Mouse (Mus musculus) CH12F3 (cell line): ENCODE data around the gene Cox6a2.

Source experiments
- in situ Hi-C: fragments of 300-500 bp; cut with MboI; formaldehyde crosslinking; loops from 2 replicates; pipeline ENCODE4 v1.14.3; 2020; ENCODE audit warnings: low sequenced_read_pairs

Gene Cox6a2

GRCm38 (mm10) chr7:128206152-128206551 is at the start of gene Cox6a2:
TSS of gene Cox6a2 (minus strand) at chr7:128206387.
- in situ Hi-C loops, result loop anchor here (10.0 kb wide), 2 partner anchors 101 to 201 kb away; partner anchors contain the start of gene Trim72

- in situ Hi-C loops, result no loop called here
Measured at GRCm38 (mm10) chr7:128255757-128256156, 49.6 kb upstream of the Cox6a2 start.

- in situ Hi-C loops, result no loop called here
Measured at GRCm38 (mm10) chr7:128254978-128255377, 48.8 kb upstream of the Cox6a2 start.

GRCm38 (mm10) chr7:128252609-128253008 is 46.4 kb upstream of the Cox6a2 start:
- in situ Hi-C loops, result no loop called here

GRCm38 (mm10) chr7:128251946-128252345 is 45.8 kb upstream of the Cox6a2 start:
- in situ Hi-C loops, result no loop called here

DNA sequence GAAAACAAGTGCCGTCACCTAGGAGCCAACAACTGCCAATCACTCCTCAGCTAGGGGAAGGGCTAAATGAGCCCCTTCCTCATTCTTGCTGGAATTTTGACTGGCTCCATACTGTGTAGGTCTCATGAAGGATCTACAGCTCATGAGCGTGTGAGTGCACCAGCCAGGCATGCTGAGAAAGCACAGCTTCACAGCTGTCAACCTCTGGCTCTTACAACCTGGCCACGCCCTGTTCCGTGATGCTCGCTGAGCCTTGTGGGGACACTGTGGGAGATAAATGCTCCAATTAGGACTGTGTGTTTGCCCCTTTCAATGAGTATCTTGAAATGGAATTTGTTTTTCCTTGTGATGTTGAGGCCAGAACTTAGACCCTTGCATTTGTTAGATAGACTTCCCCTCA is 43.8 kb upstream of the Cox6a2 start:
- in situ Hi-C loops, result loop anchor here (10.0 kb wide), 1 partner anchor 105 kb away; no protein-coding TSS in a partner anchor

- in situ Hi-C loops, result loop anchor here (10.0 kb wide), 1 partner anchor 106 kb away; no protein-coding TSS in a partner anchor
Measured at GRCm38 (mm10) chr7:128248081-128249042, 42.2 kb upstream of the Cox6a2 start.

DNA sequence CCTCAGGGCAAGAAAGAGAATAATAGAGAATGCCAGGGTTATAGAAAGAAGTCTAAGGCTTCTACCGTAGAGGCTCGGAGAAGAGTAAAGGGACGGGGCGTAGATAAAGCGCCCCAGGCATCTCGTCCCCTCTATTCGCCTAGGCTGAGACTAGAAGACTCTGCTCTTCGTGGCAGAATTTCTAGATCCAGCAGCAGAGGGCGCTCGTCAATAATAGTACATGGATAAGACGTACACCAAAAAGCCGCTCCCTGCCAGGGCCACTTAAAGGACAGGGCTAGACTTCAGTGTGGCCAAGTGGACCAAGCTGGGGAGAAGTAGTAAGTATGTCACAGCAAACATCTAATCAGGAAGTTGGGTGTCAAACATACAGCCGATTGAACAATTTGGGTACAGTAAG is 41.3 kb upstream of the Cox6a2 start:
- in situ Hi-C loops, result loop anchor here (10.0 kb wide), 1 partner anchor 107 kb away; no protein-coding TSS in a partner anchor

- in situ Hi-C loops, result loop anchor here (10.0 kb wide), 1 partner anchor 108 kb away; no protein-coding TSS in a partner anchor
Measured at GRCm38 (mm10) chr7:128246496-128247391, 40.6 kb upstream of the Cox6a2 start, which contains the start of gene Tgfb1i1. TSS of gene Tgfb1i1 (plus strand) at chr7:128246812.

- in situ Hi-C loops, result loop anchor here (10.0 kb wide), 1 partner anchor 109 kb away; no protein-coding TSS in a partner anchor
Measured at GRCm38 (mm10) chr7:128245547-128245946, 39.4 kb upstream of the Cox6a2 start.

- in situ Hi-C loops, result loop anchor here (10.0 kb wide), 1 partner anchor 110 kb away; no protein-coding TSS in a partner anchor
Measured at GRCm38 (mm10) chr7:128244410-128245025, 38.3 kb upstream of the Cox6a2 start.

GRCm38 (mm10) chr7:128243921-128244320 is 37.7 kb upstream of the Cox6a2 start:
- in situ Hi-C loops, result loop anchor here (10.0 kb wide), 1 partner anchor 111 kb away; no protein-coding TSS in a partner anchor

GRCm38 (mm10) chr7:128242331-128242730 is 36.1 kb upstream of the Cox6a2 start:
- in situ Hi-C loops, result loop anchor here (10.0 kb wide), 1 partner anchor 112 kb away; no protein-coding TSS in a partner anchor

DNA sequence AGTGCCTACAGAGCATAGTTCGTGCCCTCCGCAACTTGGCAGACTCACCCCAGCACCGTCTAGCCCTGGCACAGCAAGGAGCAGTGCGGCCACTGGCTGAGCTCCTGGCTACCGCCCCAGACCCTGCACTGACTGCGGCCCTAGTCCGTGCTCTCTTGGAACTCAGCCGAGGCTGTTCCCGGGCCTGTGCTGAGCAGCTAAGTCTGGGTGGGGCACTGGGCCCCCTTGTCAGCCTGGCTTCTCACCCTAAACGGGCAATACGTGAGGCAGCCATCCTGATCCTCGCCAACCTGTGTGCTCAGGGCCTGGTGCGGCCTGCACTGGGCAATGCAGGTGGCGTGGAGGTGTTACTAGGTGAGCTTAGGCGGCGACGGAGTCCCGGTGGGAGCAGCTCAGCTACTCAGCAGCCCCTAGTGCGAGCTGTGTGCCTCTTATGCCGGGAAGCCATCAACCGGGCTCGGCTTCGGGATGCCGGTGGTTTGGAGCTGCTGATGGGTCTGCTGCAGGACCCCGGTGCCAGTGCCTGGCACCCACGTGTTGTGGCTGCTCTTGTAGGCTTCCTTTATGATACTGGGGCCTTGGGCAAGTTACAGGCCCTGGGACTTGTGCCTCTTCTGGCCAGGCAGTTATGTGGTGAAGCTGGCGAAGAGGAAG is 34.1 kb upstream of the Cox6a2 start:
- in situ Hi-C loops, result loop anchor here (10.0 kb wide), 1 partner anchor 115 kb away; no protein-coding TSS in a partner anchor

DNA sequence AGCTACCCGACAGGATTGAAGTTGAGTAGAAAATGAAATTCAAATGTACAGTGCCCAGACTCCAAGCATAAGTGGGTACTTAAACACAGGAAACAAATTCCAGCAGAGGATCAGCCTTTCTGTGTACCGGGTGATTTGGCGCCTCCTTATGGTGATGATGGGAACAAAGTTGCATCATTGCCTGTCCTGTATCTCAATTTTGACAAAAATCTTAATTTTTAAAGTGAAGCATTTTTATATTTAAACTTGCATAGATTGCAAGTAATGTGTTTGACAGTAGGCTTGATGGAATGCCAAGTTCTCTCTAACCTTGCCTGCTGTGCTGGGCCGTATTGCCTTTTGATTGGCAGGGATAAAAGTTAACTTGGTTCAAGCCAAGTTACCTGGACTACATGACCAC is 32.8 kb upstream of the Cox6a2 start:
- in situ Hi-C loops, result no loop called here

GRCm38 (mm10) chr7:128237927-128238778 is 32.0 kb upstream of the Cox6a2 start, which contains the start of gene 9130023H24Rik:
TSS of gene 9130023H24Rik (minus strand) at chr7:128238031.
- in situ Hi-C loops, result no loop called here

GRCm38 (mm10) chr7:128237593-128237926 is 31.4 kb upstream of the Cox6a2 start:
- in situ Hi-C loops, result no loop called here

DNA sequence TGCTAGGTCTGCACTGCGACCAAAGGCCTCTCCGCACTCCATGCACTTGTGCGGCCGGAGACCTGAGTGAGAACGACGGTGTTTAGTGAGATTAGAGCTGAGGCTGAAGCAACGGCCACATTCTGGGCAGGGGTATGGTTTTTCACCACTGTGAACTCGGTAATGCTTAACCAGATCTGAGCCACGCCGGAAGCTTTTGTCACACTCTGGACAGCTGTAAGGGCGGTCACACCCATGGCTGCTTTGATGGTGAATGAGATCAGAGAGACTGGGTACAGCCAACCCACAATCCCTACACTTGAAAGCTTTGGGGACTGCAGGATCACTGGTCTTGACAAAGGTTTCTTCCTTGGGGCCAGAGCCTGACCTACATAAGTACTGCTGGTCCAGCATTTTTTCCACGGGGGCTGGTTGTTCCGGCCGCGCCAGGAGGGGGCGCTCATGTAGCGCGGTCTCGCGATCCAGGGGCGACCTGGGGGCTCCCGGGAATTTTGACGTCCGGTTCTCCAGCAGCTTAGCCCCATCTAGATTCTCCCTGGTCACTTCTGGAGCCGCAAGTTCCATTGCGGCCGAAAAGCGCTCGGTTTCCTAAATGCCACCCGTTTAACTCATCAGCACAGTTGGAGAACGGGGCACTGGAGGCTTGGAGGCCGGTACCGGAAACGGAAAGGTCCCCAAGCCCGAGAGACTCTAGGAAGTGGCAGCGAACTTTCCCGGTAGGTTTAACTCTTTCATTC is 30.8 kb upstream of the Cox6a2 start, which contains the start of gene Armc5:
Armc5 (plus strand) TSS at position 487 of the 737 bp plus-strand sequence.
- in situ Hi-C loops, result no loop called here
